Mouse (Mus musculus) E14TG2a.4 (cell line): Measurements from ENCODE around the gene Gm42669.

Source experiments
- CTCF ChIP-seq: conservative IDR thresholded peaks from 2 replicates; pipeline ENCODE4 v1.5.1; 2014; ENCODE audit warnings: low read length
- NANOG ChIP-seq: IDR thresholded peaks from 2 replicates; pipeline ENCODE4 v1.6.1; 2014; ENCODE audit warnings: borderline replicate concordance, low read length, mixed read lengths
- POU5F1 ChIP-seq: IDR thresholded peaks from 2 replicates; pipeline ENCODE4 v1.6.1; 2014; ENCODE audit warnings: low read length, borderline replicate concordance

- TF ChIP-seq CTCF: no peak
- TF ChIP-seq NANOG: no peak
- TF ChIP-seq POU5F1: no peak
These were observed 14.9 kb upstream of the Gm42669 start for GRCm38 (mm10) chr5:107492471-107492870.
